Mouse (Mus musculus) neural tube, embryonic 14.5 days (tissue): ENCODE results near the gene Smurf1. TPM values are rescaled to one million over a fixed set of nuclear protein-coding genes. Genes with fewer than 3 reads are reported as not detected.

ENCODE experiments used
- ATAC-seq: fragments of 200-750 bp; cut with Nextera tagmentation; 2 replicates; pipeline ENCODE4 v1.8.0; 2017; ENCODE audit warnings: low read depth, mild to moderate bottlenecking, moderate TSS enrichment, moderate library complexity
- H3K27ac ChIP-seq: fragments of 300-500 bp; sonication (generic); 2 replicates; pipeline ENCODE4 v1.5.1; 2014; ENCODE audit warnings: low read depth, mild to moderate bottlenecking, control low read depth, low read length, moderate library complexity, mixed read lengths
- H3K27me3 ChIP-seq: fragments of 300-500 bp; sonication (generic); 2 replicates; pipeline ENCODE4 v1.6.1; 2014; ENCODE audit warnings: low read length; ENCODE audit not compliant: control insufficient read depth, insufficient read depth
- H3K36me3 ChIP-seq: fragments of 300-500 bp; sonication (generic); 2 replicates; pipeline ENCODE4 v1.6.1; 2014; ENCODE audit warnings: low read length, mixed read lengths; ENCODE audit not compliant: control insufficient read depth, insufficient read depth
- H3K4me1 ChIP-seq: fragments of 300-500 bp; sonication (generic); 2 replicates; pipeline ENCODE4 v1.6.1; 2014; ENCODE audit warnings: low read length; ENCODE audit not compliant: control insufficient read depth, insufficient read depth
- H3K4me2 ChIP-seq: fragments of 300-500 bp; sonication (generic); 2 replicates; pipeline ENCODE4 v1.6.1; 2014; ENCODE audit warnings: mild to moderate bottlenecking, low read depth, low read length, control low read depth
- H3K4me3 ChIP-seq: fragments of 300-500 bp; sonication (generic); 2 replicates; pipeline ENCODE4 v1.5.1; 2014; ENCODE audit warnings: low read depth, low read length, control low read depth, mixed read lengths
- H3K9ac ChIP-seq: fragments of 300-500 bp; sonication (generic); replicated peaks from 2 replicates; pipeline ENCODE4 v1.6.1; 2014; ENCODE audit warnings: low read depth, mild to moderate bottlenecking, control low read depth, low read length, mixed read lengths
- H3K9me3 ChIP-seq: fragments of 300-500 bp; sonication (generic); 2 replicates; pipeline ENCODE4 v1.6.1; 2016; ENCODE audit warnings: low read length; ENCODE audit not compliant: control insufficient read depth
- WGBS: fragments of 180-500 bp; shearing (Covaris S2); extraction: QIAGEN DNeasy Blood & Tissue Kit; methylation state at CpG from one replicate; pipeline ENCODE4 v1.1.7; 2014; 5-methylcytosine and 5-hydroxymethylcytosine counted together
- polyA plus RNA-seq: library from polyadenylated mRNA; unstranded; fragments of >200 nt; fragmentation: Nextera tagmentation; extraction: Ambion mirVana; gene quantifications from 2 replicates; pipeline ENCODE4 v1.2.1, GENCODE M21; 2014

Smurf1 gene
- polyA plus RNA-seq, 1 experiment from 2014 or later = 30.3 TPM

DNA sequence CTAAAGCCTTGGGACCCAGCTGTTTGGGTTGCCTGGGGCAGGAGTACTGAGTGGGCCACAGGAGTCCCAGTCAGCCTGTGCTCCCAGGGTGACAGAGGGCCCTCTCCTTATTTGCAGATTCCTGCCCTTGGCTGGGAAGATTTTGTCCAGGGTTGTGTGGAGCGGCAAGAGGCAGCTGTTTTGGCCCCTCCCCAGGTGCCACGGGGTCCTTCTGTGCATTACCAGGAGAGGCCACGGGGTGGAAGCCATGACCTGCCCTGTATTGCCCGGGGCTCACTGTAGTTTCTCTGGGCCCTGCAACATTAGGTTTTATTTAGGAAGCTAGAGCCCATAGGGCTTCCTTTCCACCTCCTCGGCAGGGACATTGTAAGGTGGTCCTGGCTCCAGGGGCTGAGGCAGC is 111.7 kb downstream of the Smurf1 start:
- no peaks in the 10 kb centered on the region for H3K27me3 ChIP-seq
- ATAC-seq = no peak
- no peak overlapping the region for H3K9ac ChIP-seq
- H3K4me1 ChIP-seq = no peaks in the 10 kb centered on the region
- H3K36me3 ChIP-seq = peaks cover 79% of the 10 kb centered on the region
- no peak overlapping the region for H3K27ac ChIP-seq
- no peak overlapping the region for H3K4me2 ChIP-seq
- no peaks in the 10 kb centered on the region for H3K9me3 ChIP-seq
- 91% methylated on average over 5 of the region's 5 CpGs for WGBS
- no peak overlapping the region for H3K4me3 ChIP-seq

DNA sequence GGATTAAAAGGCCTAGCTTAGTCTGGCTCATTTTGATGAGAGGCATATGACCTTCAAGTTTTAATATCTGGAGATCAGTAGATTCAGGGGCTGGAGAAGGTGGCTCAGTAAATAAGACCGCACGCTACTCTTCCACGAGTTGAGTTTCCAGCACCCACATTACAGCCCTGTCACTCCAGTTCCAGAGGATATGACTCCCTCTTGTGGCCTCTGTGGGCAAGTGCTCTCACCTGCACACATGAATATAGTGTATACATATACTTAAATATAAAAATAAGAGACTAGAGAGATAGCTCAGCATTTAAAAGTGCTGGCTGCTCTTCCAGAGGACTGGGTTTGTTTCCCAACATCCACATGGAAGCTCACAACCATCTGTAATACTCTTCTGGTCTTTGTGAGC is 113.8 kb downstream of the Smurf1 start:
- Histone ChIP-seq H3K27ac (no peak overlapping the region), H3K36me3 (peaks cover 82% of the 10 kb centered on the region), H3K9ac (no peak overlapping the region), H3K27me3 (no peaks in the 10 kb centered on the region), H3K4me1 (no peaks in the 10 kb centered on the region), H3K4me2 (no peak overlapping the region), H3K9me3 (no peaks in the 10 kb centered on the region), H3K4me3 (no peak overlapping the region)
- ATAC-seq = no peak
- 95% methylated on average over 3 of the region's 3 CpGs for WGBS

GRCm38 (mm10) chr5:144849932-144850331 is 115.7 kb downstream of the Smurf1 start:
- Histone ChIP-seq H3K9me3 (no peaks in the 10 kb centered on the region), H3K36me3 (peaks cover 95% of the 10 kb centered on the region), H3K27me3 (no peaks in the 10 kb centered on the region), H3K27ac (no peak overlapping the region), H3K4me1 (no peaks in the 10 kb centered on the region), H3K4me2 (no peak overlapping the region), H3K9ac (no peak overlapping the region), H3K4me3 (no peak overlapping the region)
- 95% methylated on average over 10 of the region's 10 CpGs for WGBS
- ATAC-seq = no peak

DNA sequence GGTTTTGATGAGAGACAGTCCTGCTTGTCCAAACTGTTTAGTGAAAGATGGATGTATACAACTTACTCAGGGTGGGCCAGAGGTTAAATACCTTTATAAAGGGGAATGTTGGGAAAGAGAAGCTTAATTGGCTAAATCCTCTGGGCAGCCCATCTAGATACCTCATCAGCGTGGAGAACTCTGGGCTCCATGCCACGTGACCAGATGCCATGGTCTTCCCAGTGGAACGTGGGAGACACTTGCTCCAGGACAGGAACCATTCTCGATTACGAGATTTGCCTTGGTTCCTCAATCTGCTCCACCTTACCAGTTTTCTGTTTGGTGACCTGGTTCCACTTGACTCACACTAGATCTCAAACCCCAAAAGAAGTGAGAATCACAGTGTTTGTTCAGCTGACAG is 116.9 kb downstream of the Smurf1 start:
- 78% methylated on average over 5 of the region's 5 CpGs for WGBS
- H3K9ac ChIP-seq = no peak overlapping the region
- no peak overlapping the region for H3K4me3 ChIP-seq
- no peak overlapping the region for H3K4me2 ChIP-seq
- H3K9me3 ChIP-seq = no peaks in the 10 kb centered on the region
- no peaks in the 10 kb centered on the region for H3K27me3 ChIP-seq
- H3K4me1 ChIP-seq = no peaks in the 10 kb centered on the region
- no peak for ATAC-seq
- H3K27ac ChIP-seq = no peak overlapping the region
- peaks cover 97% of the 10 kb centered on the region for H3K36me3 ChIP-seq

DNA sequence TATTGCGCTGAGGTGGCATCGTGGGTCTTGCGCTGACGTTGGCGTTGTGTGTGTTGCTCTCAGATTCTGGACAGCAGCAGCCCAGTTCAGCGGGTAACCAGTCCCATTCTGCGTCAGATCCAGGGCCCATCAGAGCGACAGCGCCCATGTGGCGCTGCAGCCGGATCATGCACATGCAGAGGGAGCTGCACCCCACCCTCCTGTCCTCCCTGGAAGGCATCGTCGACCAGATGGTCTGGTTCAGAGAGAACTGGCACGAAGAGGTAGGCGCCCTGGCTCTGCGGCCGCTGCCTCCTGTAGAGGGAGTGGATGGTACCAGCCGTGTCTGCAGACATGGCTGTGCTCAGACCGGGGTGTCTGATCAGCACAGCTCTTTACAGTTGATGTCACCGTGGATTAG is 120.3 kb downstream of the Smurf1 start:
- ATAC-seq = no peak
- Histone ChIP-seq H3K36me3 (peaks cover 98% of the 10 kb centered on the region), H3K4me2 (no peak overlapping the region), H3K27ac (no peak overlapping the region), H3K4me3 (no peak overlapping the region), H3K4me1 (no peaks in the 10 kb centered on the region), H3K9ac (no peak overlapping the region), H3K9me3 (no peaks in the 10 kb centered on the region), H3K27me3 (no peaks in the 10 kb centered on the region)
- 95% methylated on average over 20 of the region's 20 CpGs for WGBS

GRCm38 (mm10) chr5:144836100-144836499 is 129.5 kb downstream of the Smurf1 start:
- peaks cover 92% of the 10 kb centered on the region for H3K36me3 ChIP-seq
- 85% methylated on average over 3 of the region's 3 CpGs for WGBS
- H3K4me1 ChIP-seq = no peaks in the 10 kb centered on the region
- H3K27me3 ChIP-seq = no peaks in the 10 kb centered on the region
- H3K27ac ChIP-seq = no peak overlapping the region
- no peak overlapping the region for H3K4me2 ChIP-seq
- H3K4me3 ChIP-seq = no peak overlapping the region
- no peak for ATAC-seq
- H3K9me3 ChIP-seq = no peaks in the 10 kb centered on the region
- H3K9ac ChIP-seq = no peak overlapping the region

- Histone ChIP-seq H3K36me3 (peaks cover 88% of the 10 kb centered on the region), H3K4me1 (no peaks in the 10 kb centered on the region), H3K9me3 (no peaks in the 10 kb centered on the region), H3K4me3 (no peak overlapping the region), H3K9ac (no peak overlapping the region), H3K27ac (no peak overlapping the region), H3K4me2 (no peak overlapping the region), H3K27me3 (no peaks in the 10 kb centered on the region)
- no peak for ATAC-seq
- whole genome bisulfite sequencing = 87% methylated on average over 9 of the region's 9 CpGs
These were observed 133.7 kb downstream of the Smurf1 start for GRCm38 (mm10) chr5:144831840-144832469.

DNA sequence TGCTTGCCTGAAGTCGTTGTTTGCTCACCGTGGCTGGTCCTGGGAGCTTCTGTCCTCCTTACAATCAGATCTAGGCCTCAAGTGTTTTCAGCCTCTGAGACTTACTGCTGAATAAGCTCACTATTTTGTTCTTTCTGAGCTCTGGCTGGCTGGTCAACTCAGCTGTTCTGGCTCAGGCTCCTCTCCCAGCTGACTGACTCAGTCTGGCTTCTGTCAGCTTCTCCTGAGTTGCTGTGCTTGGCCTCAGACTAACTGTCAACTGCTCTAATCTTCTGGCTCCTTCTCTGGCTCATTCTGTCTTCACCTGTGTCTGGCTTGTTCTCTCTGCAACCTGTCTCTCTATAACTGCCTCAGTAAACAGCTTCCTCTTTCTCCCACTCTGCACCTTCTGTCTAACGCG is 136.0 kb downstream of the Smurf1 start:
- H3K4me2 ChIP-seq = no peak overlapping the region
- no peaks in the 10 kb centered on the region for H3K27me3 ChIP-seq
- peaks cover 89% of the 10 kb centered on the region for H3K36me3 ChIP-seq
- H3K9ac ChIP-seq = no peak overlapping the region
- no peak for ATAC-seq
- no peaks in the 10 kb centered on the region for H3K4me1 ChIP-seq
- H3K4me3 ChIP-seq = no peak overlapping the region
- H3K9me3 ChIP-seq = no peaks in the 10 kb centered on the region
- WGBS = 92% methylated on average over 4 of the region's 4 CpGs
- no peak overlapping the region for H3K27ac ChIP-seq

- ATAC-seq = no peak
- H3K27ac ChIP-seq = no peak overlapping the region
- no peak overlapping the region for H3K4me2 ChIP-seq
- no peaks in the 10 kb centered on the region for H3K9me3 ChIP-seq
- H3K4me3 ChIP-seq = no peak overlapping the region
- H3K36me3 ChIP-seq = peaks cover 89% of the 10 kb centered on the region
- 93% methylated on average over 20 of the region's 20 CpGs for WGBS
- H3K4me1 ChIP-seq = no peaks in the 10 kb centered on the region
- no peaks in the 10 kb centered on the region for H3K27me3 ChIP-seq
- H3K9ac ChIP-seq = no peak overlapping the region
These were observed 137.1 kb downstream of the Smurf1 start for GRCm38 (mm10) chr5:144828365-144829102.
